9 mouse cellular contexts compared by ENCODE assay signal in genomic region chr14:58073936-58074335, GRCm38 (mm10). TPM values are rescaled to one million over a fixed set of nuclear protein-coding genes. Genes with fewer than 3 reads are reported as not detected.
A peak's percentile ranks its signal among the peaks of the same experiment; 100 is the strongest.
DNase-seq lines count a peak whose midpoint lies in the region; ATAC-seq and TF ChIP-seq lines count a peak whose summit lies in the region.
"Had no signal": no experiment of that assay in that cellular context is flagged by ENCODE, and none has a peak within 500 bp of the region (broad histone marks: within the 10 kb centered on the region; RNA-seq: fewer than 3 reads in every experiment).

No protein-coding gene starts in this region.

- no peak for ATAC-seq in forebrain, embryonic 15.5 days (replicated peaks)
- no peak for ATAC-seq in inflammation-experienced regulatory T-cells, adult 6 months

- TF ChIP-seq CTCF in kidney, adult 2 months (conservative IDR thresholded peaks at IDR 0.05; ENCODE audit: insufficient read depth, insufficient read length, low read depth, low read length), result no peak

- no peaks in the 10 kb centered on the region for H3K36me3 ChIP-seq in forebrain, embryonic 15.5 days
- no peaks in the 10 kb centered on the region for H3K36me3 ChIP-seq in kidney, adult 2 months (ENCODE audit: control insufficient read depth, insufficient read depth, low read length)

- peak overlapping the region; percentile 54 for H3K4me3 ChIP-seq in forebrain, embryonic 15.5 days
- peak overlapping the region; percentile 74 for H3K4me3 ChIP-seq in kidney, adult 2 months (ENCODE audit: insufficient read depth, low read depth, low read length)

- no peak overlapping the region for H3K27ac ChIP-seq in forebrain, embryonic 15.5 days (replicated peaks)
- H3K27ac ChIP-seq in kidney, adult 2 months (ENCODE audit: insufficient read depth, low read depth, low read length), result peak overlapping the region; percentile 72

- WGBS in forebrain, embryonic 15.5 days, result 1% methylated on average over 20 of the region's 20 CpGs
- 2% methylated on average over 20 of the region's 20 CpGs for WGBS in kidney, adult 2 months

- peak; percentile 12 to 51 for DNase-seq in heart, adult 18-20 months
- no peak for DNase-seq in heart, adult 8-10 months (ENCODE audit: low spot score)
- DNase-seq in adrenal gland, postnatal 25 days, result peak; percentile 45
- peak; percentile 64 for DNase-seq in kidney, adult 2 months
- peak; percentile 47 for DNase-seq in mesoderm, embryonic 11.5 days (ENCODE audit: low read depth, low spot score)
- no peak for DNase-seq in natural killer cell, adult 2 months (ENCODE audit: low spot score in 2 of 2)

- peaks cover 61% of the 10 kb centered on the region for H3K27me3 ChIP-seq in forebrain, embryonic 15.5 days
- no peaks in the 10 kb centered on the region; the same call in 1 of the 2 replicates for H3K27me3 ChIP-seq in kidney, adult 2 months (replicated peaks; ENCODE audit: control insufficient read depth, insufficient read depth, low read length)

- H3K9me3 ChIP-seq in forebrain, embryonic 15.5 days, result no peaks in the 10 kb centered on the region

- peaks cover 63% of the 10 kb centered on the region for H3K4me1 ChIP-seq in forebrain, embryonic 15.5 days
- peaks cover 4% of the 10 kb centered on the region; the same call in 1 of the 2 replicates for H3K4me1 ChIP-seq in kidney, adult 2 months (ENCODE audit: control insufficient read depth, insufficient read depth, low read length)

- TF ChIP-seq POLR2A in kidney, adult 2 months (IDR thresholded peaks at IDR 0.05; ENCODE audit: low read depth, low read length), result no peak

- H3K4me2 ChIP-seq in forebrain, embryonic 15.5 days (replicated peaks), result peak overlapping the region; percentile 99

- 0 out of 2 replicates have a peak overlapping the region, but pooled peaks have one; percentile 13 for H3K9ac ChIP-seq in forebrain, embryonic 15.5 days (replicated peaks)

RNA-seq across cellular contexts. Expression of gene Fgf9, which starts 3.6 kb away (rescaled TPM):
- total RNA-seq in heart, adult 18-20 months (2021), result 1 to 10 TPM; 7.1 TPM
- total RNA-seq in heart, adult 8-10 months (2022), result 1 to 10 TPM; 7.3 to 9.1 (median 7.7) TPM
- total RNA-seq in adrenal gland, postnatal 25 days (2021), result 21.3 and 27.9 TPM in 2 replicates
- polyA plus RNA-seq in forebrain, embryonic 15.5 days (2015; fragmentation: Nextera tagmentation; extraction: Ambion mirVana), result 8.4 and 9.0 TPM in 2 replicates
- 5.3 and 7.1 TPM in 2 replicates for polyA plus RNA-seq in kidney, adult 2 months (2012; rRNA removed)
- polyA plus RNA-seq in inflammation-experienced regulatory T-cells, adult 6 months (2017; shearing (Covaris generic)), result not detected
- total RNA-seq: MEL had no signal

Comparison
In these comparisons a context has a peak if more than half of its experiments do, and no peak if none do; other contexts are left out.
1. DNase-seq: peak in heart, adult 18-20 months (2 of 2), adrenal gland, postnatal 25 days (single experiment), kidney, adult 2 months (single experiment) and mesoderm, embryonic 11.5 days (single experiment); none in heart, adult 8-10 months (single experiment) and natural killer cell, adult 2 months (0 of 2).